Mouse (Mus musculus) lung, adult 2 months (tissue): ENCODE data around the gene Zbtb34.

Experiments used
- CTCF ChIP-seq: fragments of 200-500 bp; IDR thresholded peaks from 2 replicates; pipeline ENCODE4 v1.5.1; 2011; ENCODE audit warnings: mild to moderate bottlenecking, low read length, control low read depth; ENCODE audit not compliant: insufficient read depth
- POLR2A ChIP-seq: fragments of 200-500 bp; IDR thresholded peaks from 2 replicates; pipeline ENCODE4 v1.6.1; 2011; ENCODE audit warnings: low read depth, mild to moderate bottlenecking, control low read depth, low read length, borderline replicate concordance; ENCODE audit errors: extremely low read depth

- TF ChIP-seq POLR2A (no peak), CTCF (no peak)
Measured at GRCm38 (mm10) chr2:33393951-33394635, 37.0 kb downstream of the Zbtb34 start.
